Mouse (Mus musculus): ENCODE measurements at regions not wholly inside any gene's neighbourhood (a gene's known extent, or its start where the extent isn't known, plus 50 kb on each side); places are given as distances from the start of the nearest gene placed in this dataset.

DNA sequence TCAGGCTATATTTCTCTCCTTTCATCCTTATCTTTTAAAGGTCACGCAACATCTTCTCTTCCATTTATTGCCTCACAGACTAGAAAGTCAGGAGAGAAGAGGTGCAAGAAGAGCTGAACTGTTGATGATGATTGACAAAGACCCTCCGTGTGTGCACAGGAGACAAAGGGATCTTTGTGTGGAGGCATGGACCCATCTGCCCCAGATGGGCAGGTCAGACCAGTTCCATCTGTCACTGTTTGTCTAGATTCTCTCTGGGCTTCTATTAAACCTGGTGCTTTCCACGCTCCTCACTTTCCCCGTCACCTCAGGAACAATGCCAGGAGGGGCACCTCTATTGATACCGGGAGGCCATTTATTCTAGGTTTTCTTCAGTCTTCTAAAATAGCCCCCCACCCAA is 364.1 kb upstream of the Pik3r1 start:
- no peak for DNase-seq (ENCODE audit: low spot score in 2 of 2)

DNA sequence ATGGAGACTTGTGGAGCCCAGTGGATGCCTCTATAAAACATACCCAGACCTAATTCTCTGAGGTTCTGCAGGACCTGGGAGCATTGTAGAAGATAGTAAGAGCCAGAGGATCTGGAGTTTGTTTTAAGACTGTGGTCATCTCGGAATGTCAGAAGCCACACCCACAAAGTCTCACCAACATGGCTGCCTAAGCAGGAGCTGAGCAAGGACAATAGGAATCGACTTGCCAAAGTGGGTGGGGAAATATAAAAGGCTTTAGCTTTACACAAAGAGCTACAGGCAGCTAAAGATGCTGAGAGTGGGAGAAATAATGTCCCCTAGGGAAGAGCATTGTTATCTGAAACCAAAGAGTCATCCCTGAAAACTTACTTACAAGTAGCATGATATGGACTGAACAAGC is 364.7 kb upstream of the Pik3r1 start:
- DNase-seq (ENCODE audit: low spot score in 2 of 2), result no peak

- no peak for DNase-seq (ENCODE audit: low spot score in 2 of 2)
Measured at GRCm38 (mm10) chr13:102135210-102135609, 367.2 kb upstream of the Pik3r1 start.

GRCm38 (mm10) chr13:102142986-102143385 is 375.0 kb upstream of the Pik3r1 start:
- DNase-seq (ENCODE audit: low spot score in 2 of 2), result no peak

DNA sequence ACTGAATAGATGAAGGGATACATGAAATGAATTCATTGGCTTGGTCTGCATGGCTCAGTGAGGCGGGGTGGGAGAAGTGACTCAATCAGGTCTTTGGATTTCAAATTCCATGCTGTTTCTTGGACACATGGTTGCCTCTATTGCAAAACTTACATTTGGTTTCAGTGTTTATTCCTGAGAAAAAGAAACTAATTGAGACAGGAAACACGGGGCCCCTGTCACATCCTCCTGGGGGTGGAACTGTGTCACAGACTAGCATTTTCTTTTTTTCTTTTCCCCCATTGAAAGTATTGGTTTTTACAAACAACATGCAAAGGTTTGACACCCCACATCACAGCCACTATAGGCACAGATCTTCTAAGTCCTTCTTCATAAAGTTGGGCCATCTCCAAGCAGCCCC is 375.8 kb upstream of the Pik3r1 start:
- DNase-seq (ENCODE audit: low spot score in 2 of 2), result no peak

DNA sequence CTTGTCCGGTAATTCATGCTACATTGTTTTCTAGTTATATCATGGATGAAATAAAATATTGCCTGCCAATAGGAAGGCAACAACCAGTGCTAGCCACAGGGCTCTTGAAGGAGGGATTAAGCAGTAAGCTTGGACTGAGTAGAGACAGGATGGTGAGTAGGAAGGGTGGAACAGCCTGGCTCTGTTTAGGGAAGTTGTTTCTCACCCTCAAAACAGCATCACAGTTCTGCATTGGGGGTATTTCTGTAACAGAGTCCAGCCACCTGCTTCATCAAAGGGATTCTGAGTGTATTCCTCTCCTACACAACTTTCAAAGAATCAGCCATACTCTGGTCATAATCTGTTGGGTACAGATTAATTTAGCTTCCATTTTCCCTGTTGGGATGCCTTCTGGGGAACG is 380.0 kb upstream of the Pik3r1 start:
- no peak for DNase-seq (ENCODE audit: low spot score in 2 of 2)

- no peak for DNase-seq (ENCODE audit: low spot score in 2 of 2)
Measured at GRCm38 (mm10) chr13:102153785-102154608, 386.0 kb upstream of the Pik3r1 start.

DNA sequence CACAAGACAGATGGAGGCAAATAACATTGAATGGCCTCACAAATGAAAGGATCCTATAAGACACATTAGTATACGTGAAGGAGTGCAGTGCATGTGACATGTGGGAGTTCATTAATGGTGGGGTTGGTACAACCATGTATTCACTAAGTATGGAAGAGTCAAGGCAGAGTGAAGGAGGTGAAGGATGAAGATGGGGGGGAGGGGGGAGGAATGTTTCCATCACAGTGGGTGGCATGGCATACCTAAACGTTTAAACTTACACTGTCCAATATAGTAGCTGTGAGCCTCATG is 386.5 kb upstream of the Pik3r1 start:
- DNase-seq (ENCODE audit: low spot score in 2 of 2), result no peak

DNA sequence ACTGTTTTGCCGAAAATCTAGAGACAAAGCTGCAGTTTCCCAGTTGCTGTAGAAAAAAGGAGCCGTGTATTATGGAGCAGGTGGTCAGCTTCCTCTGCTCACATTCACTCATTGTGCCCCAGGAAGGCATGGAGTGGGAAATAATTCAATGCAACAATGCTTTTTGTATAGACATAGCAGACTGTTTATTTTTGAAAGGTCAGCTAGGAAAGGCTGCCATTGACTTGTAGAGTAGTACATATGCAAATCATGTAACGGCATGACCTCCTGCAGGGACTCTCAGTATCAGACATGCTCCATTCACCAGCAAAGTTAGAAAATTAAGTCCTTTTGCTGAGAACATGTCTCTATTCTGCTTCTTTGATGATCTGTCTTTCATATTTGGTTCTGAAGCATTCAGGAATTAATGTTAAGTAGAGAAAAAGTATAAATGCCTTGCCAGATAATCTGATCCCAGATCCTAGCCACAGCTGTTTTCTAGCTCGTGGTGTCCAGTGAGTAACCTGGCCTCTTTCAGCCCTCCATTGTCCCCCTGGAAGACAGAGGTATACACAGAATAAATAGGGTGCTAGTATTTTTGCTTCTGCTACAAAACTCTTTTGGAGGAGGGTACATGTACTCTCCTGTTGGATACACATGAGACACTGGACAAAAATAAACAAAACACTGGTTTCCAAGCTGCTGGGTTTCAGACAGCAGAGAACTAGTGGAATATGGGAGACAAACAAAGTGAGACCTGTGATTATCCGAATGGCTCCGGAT is 389.5 kb upstream of the Pik3r1 start:
- DNase-seq (ENCODE audit: low spot score in 2 of 2), result no peak

DNA sequence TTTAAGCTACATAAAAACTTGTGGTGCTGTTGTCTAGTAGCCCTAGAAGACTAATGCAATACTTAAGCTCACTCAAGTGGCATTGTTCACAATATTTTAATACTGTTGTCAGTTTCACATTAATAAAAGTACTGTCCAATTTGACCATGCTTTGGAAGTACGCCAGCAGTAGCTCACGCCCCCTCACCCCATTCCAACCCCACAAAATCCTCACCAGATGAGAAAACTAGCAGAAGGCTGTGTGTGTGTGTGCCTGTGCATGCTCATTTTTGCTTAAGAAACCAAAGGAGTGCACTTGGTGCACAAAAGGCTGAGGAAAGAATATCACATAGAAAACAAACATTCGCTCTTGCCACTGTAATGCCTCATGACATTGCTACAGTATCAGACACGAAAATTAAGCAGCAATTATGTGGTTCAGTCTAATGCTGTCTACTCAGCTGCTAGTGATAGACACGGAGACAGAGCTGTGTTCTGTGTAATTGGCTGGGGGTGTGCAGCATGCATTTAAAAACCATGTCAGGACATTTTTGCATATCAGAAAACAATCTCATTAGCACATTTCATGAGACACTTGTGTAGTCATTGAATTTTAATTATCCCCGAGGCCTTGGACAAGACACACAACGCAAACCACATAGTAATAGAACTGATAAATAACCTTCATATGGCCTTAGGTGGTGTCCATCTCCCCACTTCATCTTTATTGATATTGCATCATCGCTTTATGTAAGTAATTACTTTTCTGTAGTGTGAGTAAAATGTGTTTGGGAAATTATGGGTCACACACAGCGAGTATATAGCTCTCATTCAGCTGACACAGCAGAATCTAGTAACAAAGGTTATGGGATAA is 405.6 kb upstream of the Pik3r1 start:
- DNase-seq (ENCODE audit: low spot score in 2 of 2), result no peak

- DNase-seq (ENCODE audit: low spot score in 2 of 2), result no peak
Measured at GRCm38 (mm10) chr13:102174431-102174830, 406.4 kb upstream of the Pik3r1 start.

DNA sequence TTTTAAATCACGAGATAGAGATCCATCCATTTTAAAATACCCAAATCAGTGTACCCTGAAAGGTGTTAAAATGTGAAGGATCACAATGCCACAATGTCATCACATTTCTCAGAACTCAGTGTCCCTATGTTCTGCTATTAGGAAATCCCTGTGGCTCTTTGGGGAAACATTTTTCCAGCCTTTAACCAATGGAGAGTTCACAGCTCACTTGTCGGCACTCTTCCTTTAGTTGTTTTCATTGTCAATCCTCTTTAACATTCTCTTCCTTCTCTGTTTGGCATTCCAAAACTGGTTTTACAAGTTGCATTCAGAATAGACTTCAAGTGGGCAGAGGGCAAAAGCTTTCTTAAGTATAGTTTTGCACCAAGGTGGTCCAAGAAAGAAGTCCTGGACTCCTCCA is 406.9 kb upstream of the Pik3r1 start:
- DNase-seq (ENCODE audit: low spot score in 2 of 2), result no peak

- no peak for DNase-seq (ENCODE audit: low spot score in 2 of 2)
Measured at GRCm38 (mm10) chr13:102175406-102175805, 407.4 kb upstream of the Pik3r1 start.

DNA sequence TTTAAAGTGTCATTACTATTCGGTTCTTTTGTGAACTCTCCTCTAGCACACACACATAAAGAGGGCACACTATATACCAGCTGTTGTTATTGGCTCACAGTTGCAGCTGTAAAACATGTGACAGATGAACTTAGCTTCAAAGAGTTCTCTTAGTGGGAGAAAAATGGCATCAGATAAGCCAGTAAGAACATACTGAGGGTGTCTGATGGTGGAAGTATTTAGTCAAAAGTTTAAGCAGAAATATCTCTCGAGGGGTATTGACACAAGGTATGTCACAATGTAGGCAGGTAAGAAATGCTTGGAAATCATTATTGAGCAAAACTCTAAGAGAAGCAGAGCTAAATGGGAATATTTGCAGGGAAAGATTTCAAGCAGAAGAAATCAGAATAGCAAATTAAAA is 408.4 kb upstream of the Pik3r1 start:
- DNase-seq (ENCODE audit: low spot score in 2 of 2), result no peak

DNA sequence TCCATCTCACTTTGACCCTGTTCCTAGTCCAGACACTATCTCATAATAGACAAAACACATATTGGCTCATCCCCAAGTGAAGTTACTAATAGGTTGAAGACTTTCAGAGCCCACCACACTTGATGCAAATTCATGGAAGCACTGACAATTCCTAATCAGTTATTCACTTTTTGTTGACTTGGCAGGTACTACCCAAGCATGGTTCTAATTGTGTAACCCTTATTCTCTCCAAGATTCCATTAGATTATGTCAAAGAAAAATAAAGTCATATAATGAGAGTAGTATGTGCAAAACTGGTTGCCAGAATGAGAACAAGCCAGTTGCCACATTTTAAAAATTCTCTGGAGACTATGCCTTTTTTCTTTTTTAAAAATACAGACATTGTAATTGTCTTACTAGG is 426.7 kb upstream of the Pik3r1 start:
- no peak for DNase-seq (ENCODE audit: low spot score in 2 of 2)

- DNase-seq (ENCODE audit: low spot score in 2 of 2), result no peak
Measured at GRCm38 (mm10) chr13:102202301-102202700, 434.3 kb upstream of the Pik3r1 start.

- no peak for DNase-seq (ENCODE audit: low spot score in 2 of 2)
Measured at GRCm38 (mm10) chr13:102218486-102218885, 450.5 kb upstream of the Pik3r1 start.

- no peak for DNase-seq (ENCODE audit: low spot score in 2 of 2)
Measured at GRCm38 (mm10) chr13:102231048-102231447, 462.3 kb upstream of the Cd180 start.

- DNase-seq (ENCODE audit: low spot score in 2 of 2), result no peak
Measured at GRCm38 (mm10) chr13:102232291-102232936, 460.9 kb upstream of the Cd180 start.

GRCm38 (mm10) chr13:102250884-102251283 is 442.5 kb upstream of the Cd180 start:
- no peak for DNase-seq (ENCODE audit: low spot score in 2 of 2)

GRCm38 (mm10) chr13:102251709-102252108 is 441.6 kb upstream of the Cd180 start:
- DNase-seq (ENCODE audit: low spot score in 2 of 2), result no peak

Data from frontal cortex, postnatal 25 days (tissue).